Mouse (Mus musculus): ENCODE data around the gene Yipf4. TPM values are rescaled to one million over a fixed set of nuclear protein-coding genes. Genes with fewer than 3 reads are reported as not detected.

Yipf4 gene
- polyA plus RNA-seq, 1 experiment from 2014 or later, result 59.5 TPM

DNA sequence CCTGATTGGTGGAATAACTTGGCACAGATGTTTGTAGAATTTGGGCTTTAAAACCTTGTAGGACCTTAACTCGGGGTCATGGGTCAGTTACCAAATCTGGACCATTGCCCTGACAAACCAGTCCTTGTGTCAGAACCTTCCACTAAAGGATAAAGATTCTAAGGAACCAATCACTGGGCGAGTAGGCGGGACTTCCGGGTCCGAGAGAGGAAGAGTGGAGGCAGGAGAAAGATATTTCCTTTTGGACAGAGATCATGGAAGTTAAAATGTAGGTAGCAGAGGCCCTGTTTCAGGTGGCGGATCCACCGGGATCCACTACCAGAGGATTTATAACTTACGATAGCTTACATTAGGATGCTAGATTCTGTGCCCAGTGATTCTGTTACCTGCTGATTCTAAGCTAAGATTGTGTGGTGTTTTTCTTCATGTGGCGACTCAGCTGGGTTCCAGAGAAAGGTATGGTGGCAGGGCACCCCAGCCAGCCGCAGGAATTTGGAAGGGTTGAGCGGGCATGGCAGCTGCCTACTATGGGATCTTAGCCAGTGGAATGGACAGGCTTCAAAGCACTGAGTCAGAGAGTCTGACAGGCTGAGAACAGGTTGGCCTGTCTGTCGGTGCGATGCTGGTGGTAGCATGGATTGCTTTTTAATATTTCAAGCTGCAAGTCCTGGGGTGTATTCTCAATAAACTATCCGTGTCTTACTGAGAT, 8.8 kb upstream of the Yipf4 start:
- 81% methylated on average over 14 of the region's 14 CpGs for WGBS (ENCODE audit: insufficient replicate concordance)
- Histone ChIP-seq H3K27me3 (ENCODE audit: insufficient read depth, low read length) (no peaks in the 10 kb centered on the region), H3K9ac (replicated peaks) (no peak overlapping the region), H3K36me3 (replicated peaks; ENCODE audit: insufficient read depth, low read length) (no peaks in the 10 kb centered on the region), H3K4me3 (ENCODE audit: low read depth, low read length) (no peak overlapping the region), H3K4me2 (ENCODE audit: low read depth, low read length) (no peak overlapping the region), H3K9me3 (ENCODE audit: low read length) (no peaks in the 10 kb centered on the region), H3K4me1 (ENCODE audit: insufficient read depth) (no peaks in the 10 kb centered on the region), H3K27ac (ENCODE audit: low read depth) (no peak overlapping the region)
- DNase-seq (no peak), ATAC-seq (no peak)
- no peak for TF ChIP-seq CTCF (IDR thresholded peaks at IDR 0.05; ENCODE audit: low read depth)
- no peak for TF ChIP-seq EP300 (IDR thresholded peaks at IDR 0.05; ENCODE audit: low read depth)

DNA sequence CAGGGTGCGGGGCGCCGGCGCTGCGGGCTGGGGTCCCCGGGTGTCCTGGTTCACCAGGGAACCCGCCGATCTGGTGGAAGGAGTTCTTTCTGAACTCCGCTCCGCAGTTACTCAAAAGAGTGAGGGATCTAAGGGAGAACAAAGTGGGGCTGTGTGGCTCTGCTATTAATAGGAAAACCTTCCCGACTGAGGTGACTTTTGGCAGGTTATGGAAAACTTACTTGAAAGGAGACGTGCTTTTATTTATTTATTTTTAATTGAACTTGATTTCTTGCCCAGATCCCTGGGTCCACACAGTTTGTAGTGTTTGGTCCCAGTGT, 568 bp downstream of the Yipf4 start:
- Histone ChIP-seq H3K9me3 (ENCODE audit: low read length) (no peaks in the 10 kb centered on the region), H3K4me1 (ENCODE audit: insufficient read depth) (no peaks in the 10 kb centered on the region; the same call in 1 of the 2 replicates), H3K36me3 (replicated peaks; ENCODE audit: insufficient read depth, low read length) (peaks cover 22% of the 10 kb centered on the region), H3K4me2 (ENCODE audit: low read depth, low read length) (peak overlapping the region; percentile 72), H3K27ac (ENCODE audit: low read depth) (peak overlapping the region; percentile 98), H3K9ac (replicated peaks) (peak overlapping the region; percentile 88), H3K27me3 (ENCODE audit: insufficient read depth, low read length) (no peaks in the 10 kb centered on the region), H3K4me3 (ENCODE audit: low read depth, low read length) (peak overlapping the region; percentile 80)
- WGBS (ENCODE audit: insufficient replicate concordance), result 0% methylated on average over 12 of the region's 12 CpGs
- DNase-seq, result no peak
- ATAC-seq, result no peak
- TF ChIP-seq CTCF (IDR thresholded peaks at IDR 0.05; ENCODE audit: low read depth), result no peak
- TF ChIP-seq EP300 (IDR thresholded peaks at IDR 0.05; ENCODE audit: low read depth), result no peak

DNA sequence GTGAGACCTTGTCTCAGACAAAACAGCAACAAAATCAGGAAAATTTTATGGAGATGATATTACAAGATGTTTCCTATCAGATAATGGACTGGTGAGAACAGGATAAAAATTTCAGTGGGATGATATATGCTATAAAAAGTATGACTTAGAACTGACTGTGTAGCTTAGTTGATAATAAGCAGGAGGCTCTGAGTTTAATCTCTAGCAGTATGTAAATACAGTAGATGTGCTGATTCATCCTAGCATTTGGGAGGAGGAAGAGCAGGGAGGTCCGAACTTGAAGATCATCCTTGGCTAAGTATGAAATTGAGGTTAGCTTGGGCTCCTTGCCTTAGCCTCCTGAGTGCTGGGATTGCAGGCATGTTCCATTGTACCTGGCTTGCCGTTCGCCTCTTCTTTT, 2.3 kb downstream of the Yipf4 start:
- H3K4me1 ChIP-seq (ENCODE audit: insufficient read depth), result no peaks in the 10 kb centered on the region; the same call in 1 of the 2 replicates
- no peaks in the 10 kb centered on the region for H3K27me3 ChIP-seq (ENCODE audit: insufficient read depth, low read length)
- H3K36me3 ChIP-seq (replicated peaks; ENCODE audit: insufficient read depth, low read length), result peaks cover 34% of the 10 kb centered on the region
- H3K4me2 ChIP-seq (ENCODE audit: low read depth, low read length), result peak overlapping the region; percentile 72
- peak overlapping the region; percentile 74 for H3K27ac ChIP-seq (ENCODE audit: low read depth)
- no peaks in the 10 kb centered on the region for H3K9me3 ChIP-seq (ENCODE audit: low read length)
- ATAC-seq (no peak), DNase-seq (no peak)
- peak overlapping the region; percentile 80 for H3K4me3 ChIP-seq (ENCODE audit: low read depth, low read length)
- WGBS (ENCODE audit: insufficient replicate concordance), result 83% methylated on average over 3 of the region's 3 CpGs
- no peak for TF ChIP-seq CTCF (IDR thresholded peaks at IDR 0.05; ENCODE audit: low read depth)
- TF ChIP-seq EP300 (IDR thresholded peaks at IDR 0.05; ENCODE audit: low read depth), result no peak
- no peak overlapping the region for H3K9ac ChIP-seq (replicated peaks)

DNA sequence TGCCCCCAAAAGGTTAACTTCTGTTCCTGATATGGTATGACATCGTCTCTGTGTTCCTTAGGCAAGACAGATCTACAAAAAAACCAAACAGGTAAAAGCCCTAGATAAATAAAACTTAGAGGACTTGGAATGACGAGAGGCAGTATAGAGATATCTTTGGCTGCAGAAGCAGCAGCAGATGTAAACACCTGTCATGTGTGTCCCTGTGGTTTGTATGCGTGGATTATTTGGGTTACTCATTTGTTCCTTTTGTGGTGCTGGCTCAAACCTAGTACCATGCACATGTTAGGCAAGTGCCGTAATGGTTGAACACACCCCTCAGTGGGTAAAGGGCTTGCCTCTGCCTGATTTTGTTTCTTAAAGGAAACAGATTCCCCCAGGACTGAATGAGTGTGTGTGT, 10.9 kb downstream of the Yipf4 start:
- H3K36me3 ChIP-seq (replicated peaks; ENCODE audit: insufficient read depth, low read length), result peaks cover 54% of the 10 kb centered on the region

DNA sequence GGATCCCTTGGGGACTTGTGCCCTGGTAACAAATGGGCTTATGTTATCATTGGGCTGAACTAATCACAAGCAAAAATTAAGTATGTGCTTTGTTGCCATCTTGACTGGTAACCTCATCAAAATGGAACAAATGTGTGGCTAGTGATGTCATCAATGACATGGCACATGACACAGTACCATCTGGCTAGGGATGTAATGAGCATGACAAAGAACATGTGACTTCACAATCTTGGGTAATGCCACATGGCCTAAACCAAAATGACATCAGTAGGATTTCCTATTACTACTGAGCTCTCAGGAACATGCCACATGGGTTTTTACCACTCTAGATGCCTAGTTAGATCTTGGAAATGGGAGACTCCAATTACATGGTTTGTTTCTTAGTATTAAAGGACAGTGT, 11.8 kb downstream of the Yipf4 start:
- H3K9me3 ChIP-seq (ENCODE audit: low read length), result no peaks in the 10 kb centered on the region
- no peak overlapping the region for H3K4me2 ChIP-seq (ENCODE audit: low read depth, low read length)
- ATAC-seq (0 out of 2 replicates have a peak, but pooled peaks have one; percentile 19), DNase-seq (no peak)
- no peaks in the 10 kb centered on the region for H3K27me3 ChIP-seq (ENCODE audit: insufficient read depth, low read length)
- H3K4me3 ChIP-seq (ENCODE audit: low read depth, low read length), result no peak overlapping the region
- TF ChIP-seq CTCF (IDR thresholded peaks at IDR 0.05; ENCODE audit: low read depth) (no peak), EP300 (IDR thresholded peaks at IDR 0.05; ENCODE audit: low read depth) (no peak)
- H3K9ac ChIP-seq (replicated peaks), result no peak overlapping the region
- no peak overlapping the region for H3K27ac ChIP-seq (ENCODE audit: low read depth)
- peaks cover 48% of the 10 kb centered on the region for H3K36me3 ChIP-seq (replicated peaks; ENCODE audit: insufficient read depth, low read length)
- H3K4me1 ChIP-seq (ENCODE audit: insufficient read depth), result no peaks in the 10 kb centered on the region

More for the DNA sequence above, 10.9 kb downstream of the Yipf4 start:
- no peaks in the 10 kb centered on the region for H3K9me3 ChIP-seq (ENCODE audit: low read length)
- H3K4me3 ChIP-seq (ENCODE audit: low read depth, low read length), result no peak overlapping the region
- no peak overlapping the region for H3K27ac ChIP-seq (ENCODE audit: low read depth)
- H3K4me2 ChIP-seq (ENCODE audit: low read depth, low read length), result no peak overlapping the region
- H3K9ac ChIP-seq (replicated peaks), result no peak overlapping the region
- TF ChIP-seq EP300 (IDR thresholded peaks at IDR 0.05; ENCODE audit: low read depth), result no peak
- H3K4me1 ChIP-seq (ENCODE audit: insufficient read depth), result no peaks in the 10 kb centered on the region
- H3K27me3 ChIP-seq (ENCODE audit: insufficient read depth, low read length), result no peaks in the 10 kb centered on the region
- no peak for ATAC-seq
- 82% methylated on average over 4 of the region's 4 CpGs for WGBS (ENCODE audit: insufficient replicate concordance)
- no peak for DNase-seq

DNA sequence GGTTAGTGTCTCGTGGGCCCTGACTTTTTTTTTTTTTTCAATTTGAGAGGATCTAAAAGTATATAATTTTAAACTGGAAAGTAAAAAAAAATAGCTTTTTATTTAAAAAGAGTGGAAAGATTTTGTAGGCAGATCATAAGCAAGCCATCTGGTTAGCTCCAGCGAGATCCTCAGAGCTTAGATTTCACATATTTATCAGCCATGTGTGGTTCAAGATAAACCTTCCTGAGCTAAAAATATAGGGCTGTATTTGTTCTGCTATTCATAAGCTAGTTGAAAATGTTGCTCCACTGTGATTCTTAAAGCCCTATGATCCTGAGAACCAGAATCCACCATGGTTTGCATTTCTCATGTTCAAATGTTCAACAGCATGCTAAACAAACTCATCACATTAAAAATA, 18.6 kb downstream of the Yipf4 start:
- no peak overlapping the region for H3K4me3 ChIP-seq (ENCODE audit: low read depth, low read length)
- ATAC-seq (no peak), DNase-seq (no peak)
- 55% methylated on average over 2 of the region's 2 CpGs for WGBS (ENCODE audit: insufficient replicate concordance)
- no peak overlapping the region for H3K9ac ChIP-seq (replicated peaks)
- no peak overlapping the region for H3K4me2 ChIP-seq (ENCODE audit: low read depth, low read length)
- no peak overlapping the region for H3K27ac ChIP-seq (ENCODE audit: low read depth)
- no peaks in the 10 kb centered on the region for H3K4me1 ChIP-seq (ENCODE audit: insufficient read depth)
- H3K36me3 ChIP-seq (replicated peaks; ENCODE audit: insufficient read depth, low read length), result no peaks in the 10 kb centered on the region
- no peak for TF ChIP-seq CTCF (IDR thresholded peaks at IDR 0.05; ENCODE audit: low read depth)
- no peak for TF ChIP-seq EP300 (IDR thresholded peaks at IDR 0.05; ENCODE audit: low read depth)
- no peaks in the 10 kb centered on the region for H3K27me3 ChIP-seq (ENCODE audit: insufficient read depth, low read length)
- H3K9me3 ChIP-seq (ENCODE audit: low read length), result no peaks in the 10 kb centered on the region

DNA sequence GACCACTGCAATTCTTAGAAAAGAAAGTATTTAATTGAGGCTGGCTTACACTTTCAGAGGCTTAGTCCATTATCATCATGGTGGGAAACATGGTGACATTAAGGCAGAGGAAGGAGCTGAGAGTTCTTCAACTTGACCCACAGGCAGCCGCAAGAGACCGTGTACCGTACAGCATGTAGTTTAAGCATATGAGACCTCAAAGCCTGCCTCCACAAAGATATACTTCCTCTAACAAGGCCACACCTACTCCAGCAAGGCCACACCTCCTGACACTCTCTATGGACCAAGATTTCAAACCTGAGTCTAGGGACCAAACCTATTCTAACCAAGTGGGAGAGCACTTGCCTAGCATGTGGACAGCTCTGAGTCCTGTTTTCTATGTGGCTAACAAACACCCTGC, 19.3 kb downstream of the Yipf4 start:
- Histone ChIP-seq H3K9ac (replicated peaks) (no peak overlapping the region), H3K27ac (ENCODE audit: low read depth) (no peak overlapping the region), H3K4me2 (ENCODE audit: low read depth, low read length) (no peak overlapping the region), H3K4me3 (ENCODE audit: low read depth, low read length) (no peak overlapping the region), H3K4me1 (ENCODE audit: insufficient read depth) (no peaks in the 10 kb centered on the region), H3K36me3 (replicated peaks; ENCODE audit: insufficient read depth, low read length) (no peaks in the 10 kb centered on the region), H3K9me3 (ENCODE audit: low read length) (no peaks in the 10 kb centered on the region), H3K27me3 (ENCODE audit: insufficient read depth, low read length) (no peaks in the 10 kb centered on the region)
- TF ChIP-seq CTCF (IDR thresholded peaks at IDR 0.05; ENCODE audit: low read depth) (no peak), EP300 (IDR thresholded peaks at IDR 0.05; ENCODE audit: low read depth) (no peak)
- ATAC-seq, result no peak
- no peak for DNase-seq
- 33% methylated on average over 3 of the region's 3 CpGs for WGBS (ENCODE audit: insufficient replicate concordance)

Data from liver, postnatal 0 days (tissue).